Mouse (Mus musculus) testis, adult 2 months (tissue): ENCODE results near the gene Yipf2.

Experiments used
- CTCF ChIP-seq: fragments of 200-500 bp; IDR thresholded peaks from 2 replicates; pipeline ENCODE4 v1.5.1; 2012; ENCODE audit warnings: low read depth, mild to moderate bottlenecking, inconsistent platforms, low read length, moderate library complexity; ENCODE audit not compliant: control insufficient read depth, insufficient read depth, insufficient replicate concordance
- POLR2A ChIP-seq: fragments of 200-500 bp; IDR thresholded peaks from 2 replicates; pipeline ENCODE4 v1.6.1; 2012; ENCODE audit warnings: low read depth, mild to moderate bottlenecking, inconsistent platforms, low read length, moderate library complexity; ENCODE audit not compliant: control insufficient read depth

- no peak for TF ChIP-seq CTCF
- TF ChIP-seq POLR2A = no peak
These were observed 38.9 kb downstream of the Yipf2 start for GRCm38 (mm10) chr9:21553607-21554273.
